Mouse (Mus musculus) kidney, adult 2 months (tissue): ENCODE measurements at regions not wholly inside any gene's neighbourhood (a gene's known extent, or its start where the extent isn't known, plus 50 kb on each side); places are given as distances from the start of the nearest gene placed in this dataset.
A peak's percentile ranks its signal among the peaks of the same experiment; 100 is the strongest.

Source experiments
- DNase-seq: peaks from one replicate; pipeline ENCODE4 v3.0.0; 2021
- H3K27ac ChIP-seq: fragments of 200-500 bp; 2 replicates; pipeline ENCODE4 v1.5.1; 2012; ENCODE audit warnings: low read depth, low read length, control low read depth, inconsistent platforms; ENCODE audit not compliant: insufficient read depth
- H3K27me3 ChIP-seq: fragments of 200-500 bp; replicated peaks from 2 replicates; pipeline ENCODE4 v1.6.1; 2012; ENCODE audit warnings: mild to moderate bottlenecking, moderate library complexity, low read length, inconsistent platforms; ENCODE audit not compliant: control insufficient read depth, insufficient read depth
- H3K36me3 ChIP-seq: fragments of 200-500 bp; 2 replicates; pipeline ENCODE4 v1.6.1; 2012; ENCODE audit warnings: mild to moderate bottlenecking, moderate library complexity, low read length, inconsistent platforms; ENCODE audit not compliant: control insufficient read depth, insufficient read depth
- H3K4me1 ChIP-seq: fragments of 200-500 bp; 2 replicates; pipeline ENCODE4 v1.6.1; 2011; ENCODE audit warnings: low read length; ENCODE audit not compliant: control insufficient read depth, insufficient read depth
- H3K4me3 ChIP-seq: fragments of 200-500 bp; 2 replicates; pipeline ENCODE4 v1.5.1; 2011; ENCODE audit warnings: mild to moderate bottlenecking, low read depth, low read length, control low read depth; ENCODE audit not compliant: insufficient read depth
- CTCF ChIP-seq: fragments of 200-500 bp; conservative IDR thresholded peaks from 2 replicates; pipeline ENCODE4 v1.5.1; 2011; ENCODE audit warnings: low read depth, mild to moderate bottlenecking, control low read depth, low read length, moderate library complexity, mixed read lengths; ENCODE audit not compliant: insufficient read depth, insufficient read length
- POLR2A ChIP-seq: fragments of 200-500 bp; IDR thresholded peaks from one replicate; pipeline ENCODE4 v1.6.1; 2011; ENCODE audit warnings: low read depth, low read length, control low read depth
- WGBS: fragments of 180-500 bp; shearing (Covaris S2); methylation state at CpG from one replicate; pipeline ENCODE4 v1.1.7; 2018; 5-methylcytosine and 5-hydroxymethylcytosine counted together

- TF ChIP-seq CTCF (peak; percentile 65), POLR2A (no peak)
- WGBS = 66% methylated on average over 8 of the region's 8 CpGs
- H3K36me3 ChIP-seq = no peaks in the 10 kb centered on the region
- DNase-seq = peak; percentile 91
- H3K27me3 ChIP-seq = no peaks in the 10 kb centered on the region
- peaks cover 9% of the 10 kb centered on the region; the same call in 1 of the 2 replicates for H3K4me1 ChIP-seq
- H3K4me3 ChIP-seq = no peak overlapping the region
- peak overlapping the region; percentile 69 for H3K27ac ChIP-seq
Observed at GRCm38 (mm10) chr12:110154225-110154962, 124.5 kb upstream of the Dio3 start.

- peak overlapping the region; percentile 69 for H3K27ac ChIP-seq
- H3K27me3 ChIP-seq = no peaks in the 10 kb centered on the region
- H3K4me1 ChIP-seq = peaks cover 9% of the 10 kb centered on the region; the same call in 1 of the 2 replicates
- no peak overlapping the region for H3K4me3 ChIP-seq
- DNase-seq = peak; percentile 80
- no peaks in the 10 kb centered on the region for H3K36me3 ChIP-seq
- TF ChIP-seq CTCF (no peak), POLR2A (no peak)
- WGBS = 46% methylated on average over 4 of the region's 4 CpGs
Observed at GRCm38 (mm10) chr12:110154963-110155325, 123.9 kb upstream of the Dio3 start.

- DNase-seq = peak; percentile 67
Observed at GRCm38 (mm10) chr12:110156441-110156840, 122.4 kb upstream of the Dio3 start.

GRCm38 (mm10) chr12:110157998-110158747 is 120.7 kb upstream of the Dio3 start:
- no peaks in the 10 kb centered on the region for H3K36me3 ChIP-seq
- H3K4me3 ChIP-seq = no peak overlapping the region
- peaks cover 9% of the 10 kb centered on the region; the same call in 1 of the 2 replicates for H3K4me1 ChIP-seq
- TF ChIP-seq POLR2A (no peak), CTCF (no peak)
- H3K27ac ChIP-seq = no peak overlapping the region
- WGBS = 60% methylated on average over 16 of the region's 16 CpGs
- no peaks in the 10 kb centered on the region for H3K27me3 ChIP-seq
- DNase-seq = peak; percentile 6

More at GRCm38 (mm10) chr12:110156441-110156840, 122.4 kb upstream of the Dio3 start:
- Histone ChIP-seq H3K27me3 (no peaks in the 10 kb centered on the region), H3K27ac (no peak overlapping the region), H3K4me3 (no peak overlapping the region), H3K36me3 (no peaks in the 10 kb centered on the region), H3K4me1 (peaks cover 9% of the 10 kb centered on the region; the same call in 1 of the 2 replicates)
- WGBS = 22% methylated on average over 8 of the region's 8 CpGs
- TF ChIP-seq CTCF = no peak
- no peak for TF ChIP-seq POLR2A

GRCm38 (mm10) chr12:110161306-110161705 is 117.6 kb upstream of the Dio3 start:
- no peak for DNase-seq
- Histone ChIP-seq H3K4me1 (no peaks in the 10 kb centered on the region), H3K4me3 (no peak overlapping the region), H3K27ac (no peak overlapping the region), H3K27me3 (no peaks in the 10 kb centered on the region), H3K36me3 (no peaks in the 10 kb centered on the region)
- TF ChIP-seq CTCF (no peak), POLR2A (no peak)
- WGBS = 76% methylated on average over 4 of the region's 4 CpGs

GRCm38 (mm10) chr12:110165462-110165861 is 113.4 kb upstream of the Dio3 start:
- no peak overlapping the region for H3K4me3 ChIP-seq
- H3K27me3 ChIP-seq = no peaks in the 10 kb centered on the region
- DNase-seq = no peak
- H3K4me1 ChIP-seq = no peaks in the 10 kb centered on the region
- H3K36me3 ChIP-seq = no peaks in the 10 kb centered on the region
- TF ChIP-seq CTCF = no peak
- no peak for TF ChIP-seq POLR2A
- WGBS = 31% methylated on average over 13 of the region's 13 CpGs
- no peak overlapping the region for H3K27ac ChIP-seq

GRCm38 (mm10) chr12:110168407-110168806 is 110.5 kb upstream of the Dio3 start:
- TF ChIP-seq CTCF (no peak), POLR2A (no peak)
- no peak overlapping the region for H3K27ac ChIP-seq
- no peaks in the 10 kb centered on the region for H3K4me1 ChIP-seq
- H3K27me3 ChIP-seq = no peaks in the 10 kb centered on the region
- 88% methylated on average over 4 of the region's 4 CpGs for WGBS
- DNase-seq = no peak
- H3K4me3 ChIP-seq = no peak overlapping the region
- H3K36me3 ChIP-seq = no peaks in the 10 kb centered on the region
